Mouse (Mus musculus) heart, postnatal 4 days (tissue): ENCODE data around the gene Cmklr1. TPM values are rescaled to one million over a fixed set of nuclear protein-coding genes. Genes with fewer than 3 reads are reported as not detected.

Experiments
- DNase-seq: peaks from one replicate; pipeline ENCODE4 v3.0.0; 2021
- total RNA-seq, 2 experiments: library from RNA; stranded (reverse); gene quantifications; 2 replicates each; pipeline ENCODE4 v1.2.3; 2021

The Cmklr1 gene
- total RNA-seq, 2 experiments from 2014 or later = 12.6 to 14.6 TPM

DNA sequence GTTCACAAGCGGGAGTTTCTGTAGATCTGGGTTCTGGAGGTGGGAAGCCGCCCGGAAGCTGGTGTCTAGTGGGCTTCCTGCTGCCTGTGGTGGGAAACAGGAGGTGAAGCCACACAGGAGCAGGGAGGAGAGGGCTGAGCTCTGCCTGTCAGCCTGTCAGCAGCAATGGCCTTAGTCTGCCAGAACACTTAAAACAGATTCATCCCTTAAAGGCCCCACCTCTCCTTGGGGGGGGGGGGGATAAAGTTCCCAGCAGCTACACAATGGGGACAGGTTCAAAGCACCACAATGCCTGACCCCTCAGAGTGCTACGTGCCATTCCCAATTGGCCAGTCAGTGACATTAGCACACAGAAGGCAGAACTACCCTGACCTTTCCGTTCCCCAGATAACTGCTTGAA lies 2.0 kb upstream of the Cmklr1 start:
- no peak for DNase-seq

DNA sequence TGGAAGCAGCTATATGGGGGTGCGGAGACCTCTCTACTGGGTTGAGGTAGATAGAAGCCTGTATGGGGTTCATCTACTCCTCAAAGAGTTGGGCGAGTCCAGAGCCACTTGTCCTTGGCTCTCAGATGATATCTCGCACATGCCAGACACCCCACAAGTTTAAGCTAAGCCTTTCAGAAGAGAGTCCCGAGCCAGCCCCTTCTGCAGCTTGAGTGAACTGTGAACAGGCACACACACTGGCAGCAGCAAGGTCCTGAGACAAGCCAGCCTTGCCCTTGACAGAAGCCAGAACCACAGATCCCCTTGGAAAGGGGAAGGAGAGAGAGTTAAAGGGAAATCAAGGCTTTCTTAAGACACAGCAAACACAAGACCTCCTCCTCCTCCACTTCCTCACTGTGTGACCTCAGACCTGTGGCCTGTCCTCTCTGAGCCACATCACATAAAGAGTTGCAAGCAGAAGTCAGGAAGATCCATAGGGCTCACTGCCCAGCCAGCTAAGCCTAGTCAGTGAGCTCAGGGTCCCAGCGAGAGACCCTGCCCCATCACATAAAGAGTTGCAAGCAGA lies 1.5 kb downstream of the Cmklr1 start:
- no peak for DNase-seq

DNA sequence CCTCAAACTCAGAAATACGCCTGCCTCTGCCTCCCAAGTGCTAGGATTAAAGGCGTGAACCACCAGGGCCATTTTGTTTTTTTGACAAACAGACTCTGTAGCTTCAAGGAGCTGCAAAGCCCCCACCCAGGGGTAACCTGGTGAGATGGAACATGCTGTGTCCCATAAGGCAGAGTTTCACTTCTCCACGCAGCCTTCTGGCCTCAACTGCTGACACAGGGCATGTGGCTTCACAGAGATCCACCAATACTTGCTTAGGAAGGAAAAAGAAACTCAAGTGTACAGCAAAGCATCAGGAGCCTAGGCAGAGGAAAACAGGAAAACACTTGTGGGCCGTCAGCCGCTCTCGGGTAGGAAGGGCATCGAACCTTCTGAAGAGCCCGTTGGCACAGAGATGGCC lies 3.1 kb downstream of the Cmklr1 start:
- no peak for DNase-seq

DNA sequence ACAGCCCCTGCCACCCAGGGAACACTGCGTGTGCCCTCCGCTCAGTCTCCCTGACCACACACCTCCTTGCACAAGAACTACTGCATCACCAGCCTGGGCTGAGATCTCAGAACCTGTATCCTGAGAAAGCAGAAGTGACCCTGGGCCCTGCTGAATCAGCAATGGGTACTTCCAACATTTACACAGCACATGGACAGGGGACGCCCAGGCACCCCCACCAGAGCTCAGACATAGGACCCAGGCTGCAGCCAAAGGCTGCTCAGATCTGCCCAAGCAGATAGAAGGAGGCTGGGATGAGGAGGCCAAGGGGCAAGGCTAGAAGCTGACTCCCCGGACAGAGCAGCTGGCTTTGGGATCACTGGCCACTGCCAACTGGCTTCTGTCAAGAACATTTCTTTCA lies 5.7 kb downstream of the Cmklr1 start:
- no peak for DNase-seq

DNA sequence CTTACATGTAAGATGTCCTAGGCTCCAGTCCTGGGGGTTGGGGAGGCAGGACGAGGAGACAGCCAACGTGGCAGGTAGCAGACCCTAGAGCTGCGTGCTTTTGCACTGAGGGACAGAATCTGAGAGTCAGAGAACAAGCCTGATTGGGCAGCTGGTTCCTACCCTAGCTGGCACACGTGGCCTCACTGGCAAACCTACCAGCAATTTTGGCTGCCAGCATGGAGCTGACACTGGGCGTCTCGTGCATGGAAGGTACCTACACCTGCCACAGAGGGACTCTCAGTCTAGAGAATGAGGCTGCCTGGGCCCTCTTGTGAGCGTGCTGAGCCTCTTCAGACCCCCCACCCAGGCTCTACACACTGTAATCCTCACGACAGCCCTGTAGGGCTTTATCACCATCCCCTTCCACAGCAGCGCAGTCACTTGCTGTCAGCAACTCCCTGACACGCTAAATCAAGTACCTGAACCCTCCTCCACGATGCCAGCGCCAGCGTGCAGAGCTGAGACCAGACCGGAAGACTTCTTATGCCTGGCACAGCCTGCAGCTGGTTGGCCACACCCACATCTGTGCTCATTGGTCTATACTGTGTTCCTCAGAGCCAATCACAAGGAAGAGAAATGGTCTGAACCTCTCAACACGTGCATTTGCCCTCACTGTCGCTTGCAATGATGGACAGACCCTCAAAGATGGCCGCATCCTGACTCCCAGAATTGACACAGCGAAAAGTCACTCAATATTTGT lies 6.9 kb downstream of the Cmklr1 start:
- DNase-seq = no peak

DNA sequence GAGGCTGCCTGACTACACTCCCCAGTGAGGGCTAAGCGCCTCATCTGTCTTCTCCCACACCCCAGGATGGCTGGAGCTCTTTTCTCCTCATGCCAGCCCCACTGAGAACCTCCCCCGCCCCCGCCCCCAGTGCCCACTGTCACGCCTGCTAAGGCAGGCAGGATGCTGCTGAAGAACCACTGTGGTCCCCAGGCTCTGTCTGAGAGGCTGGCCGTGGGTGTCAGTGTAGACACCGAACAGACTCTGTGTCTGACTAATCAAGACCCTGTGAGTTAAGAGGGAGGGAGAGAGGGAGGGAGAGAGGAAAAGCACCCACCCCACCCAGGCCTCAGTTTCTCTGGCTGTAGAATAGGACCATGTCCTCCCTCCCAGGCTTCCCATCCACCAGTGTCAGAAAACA lies 9.2 kb downstream of the Cmklr1 start:
- DNase-seq = no peak

DNA sequence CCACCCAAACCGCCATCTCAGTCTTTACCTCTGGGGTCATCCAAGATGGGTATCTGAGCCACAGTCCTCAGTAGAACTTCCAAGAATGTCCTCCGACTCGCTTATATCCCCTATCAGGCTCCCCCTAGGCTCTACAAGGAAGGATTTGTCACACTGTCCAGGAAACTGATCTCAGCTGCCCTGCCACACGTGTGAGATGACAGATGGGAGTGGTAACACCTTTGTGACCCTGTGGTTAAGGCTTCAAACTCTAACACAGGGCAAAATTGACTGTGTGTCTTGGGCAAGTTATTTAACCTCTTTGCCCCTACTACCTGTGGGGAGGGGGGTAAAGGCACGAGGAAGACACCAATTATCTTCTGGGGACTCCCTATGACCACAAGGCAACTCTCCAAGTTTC lies 11.1 kb downstream of the Cmklr1 start:
- no peak for DNase-seq

DNA sequence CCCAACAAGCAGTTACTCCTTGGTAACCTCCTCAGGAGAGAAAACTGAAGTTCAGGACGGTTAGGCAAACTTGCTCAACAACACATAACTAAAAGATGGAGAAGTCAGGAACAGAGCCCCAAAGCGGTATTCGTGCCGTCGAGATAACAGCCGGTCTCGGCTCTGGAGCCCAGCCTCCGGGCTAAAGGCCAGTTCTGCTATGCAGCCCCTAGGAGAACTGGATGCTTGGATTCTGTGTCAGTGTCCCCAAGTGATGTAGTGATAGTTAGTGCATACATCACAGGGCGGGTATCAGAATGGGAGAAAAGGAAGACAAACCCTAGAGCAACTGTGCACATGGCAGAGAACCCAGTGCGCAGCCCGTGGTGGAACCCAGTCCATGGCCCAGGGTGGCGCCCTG lies 12.2 kb downstream of the Cmklr1 start:
- DNase-seq = no peak

DNA sequence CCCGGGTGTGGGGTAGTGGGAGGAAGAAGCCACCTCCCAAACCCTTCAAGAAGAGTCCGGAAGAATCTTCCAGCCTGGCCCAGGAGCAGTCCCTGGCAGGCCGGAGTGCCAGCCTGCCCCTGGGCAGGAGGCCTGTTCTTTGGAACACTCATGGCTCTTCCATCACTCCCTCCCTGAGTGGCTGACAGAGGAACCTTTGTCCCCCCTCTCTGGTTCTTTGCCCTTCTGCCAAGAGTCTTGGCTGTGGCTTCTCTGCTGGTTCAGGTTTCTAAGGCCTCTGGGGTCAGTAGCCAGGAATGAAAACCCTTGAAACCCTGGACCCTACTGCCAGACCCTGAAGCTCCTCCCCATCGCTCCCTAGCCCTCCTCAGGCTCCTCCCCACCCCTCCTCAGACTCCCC lies 12.6 kb downstream of the Cmklr1 start:
- DNase-seq = no peak

DNA sequence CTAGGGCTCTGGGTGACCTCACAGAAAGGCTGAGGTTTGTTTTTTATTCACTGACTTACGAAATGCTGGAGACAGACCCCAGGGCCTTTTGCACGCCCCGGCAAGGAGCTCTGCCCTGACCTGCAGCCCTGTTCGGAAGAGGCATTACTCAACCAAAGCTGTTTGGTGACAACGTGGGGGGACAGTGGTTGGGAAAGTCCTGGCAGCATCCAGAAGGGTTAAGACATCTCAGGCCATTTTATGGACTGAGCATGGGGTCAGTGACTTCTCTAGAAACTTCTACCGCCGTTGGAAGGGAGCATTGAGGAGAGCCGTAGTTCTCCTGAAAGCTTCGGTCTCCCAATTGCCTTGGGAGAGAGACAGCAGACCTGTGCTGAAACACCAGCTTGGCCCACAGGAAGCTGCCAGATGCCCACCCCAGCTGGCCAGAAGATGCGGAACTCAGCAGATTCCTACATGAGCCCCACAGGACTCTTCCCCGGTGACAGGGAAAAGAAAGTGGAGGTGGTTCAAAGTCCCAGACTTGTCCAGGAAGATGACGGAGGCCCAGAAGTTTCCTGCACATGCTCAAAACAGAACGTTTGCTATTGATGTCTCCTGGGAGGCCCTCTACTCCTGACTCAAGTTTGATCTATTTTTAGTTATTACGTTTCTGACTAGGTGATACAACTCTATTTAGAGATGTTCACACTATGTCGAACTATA lies 14.2 kb downstream of the Cmklr1 start:
- DNase-seq = no peak

DNA sequence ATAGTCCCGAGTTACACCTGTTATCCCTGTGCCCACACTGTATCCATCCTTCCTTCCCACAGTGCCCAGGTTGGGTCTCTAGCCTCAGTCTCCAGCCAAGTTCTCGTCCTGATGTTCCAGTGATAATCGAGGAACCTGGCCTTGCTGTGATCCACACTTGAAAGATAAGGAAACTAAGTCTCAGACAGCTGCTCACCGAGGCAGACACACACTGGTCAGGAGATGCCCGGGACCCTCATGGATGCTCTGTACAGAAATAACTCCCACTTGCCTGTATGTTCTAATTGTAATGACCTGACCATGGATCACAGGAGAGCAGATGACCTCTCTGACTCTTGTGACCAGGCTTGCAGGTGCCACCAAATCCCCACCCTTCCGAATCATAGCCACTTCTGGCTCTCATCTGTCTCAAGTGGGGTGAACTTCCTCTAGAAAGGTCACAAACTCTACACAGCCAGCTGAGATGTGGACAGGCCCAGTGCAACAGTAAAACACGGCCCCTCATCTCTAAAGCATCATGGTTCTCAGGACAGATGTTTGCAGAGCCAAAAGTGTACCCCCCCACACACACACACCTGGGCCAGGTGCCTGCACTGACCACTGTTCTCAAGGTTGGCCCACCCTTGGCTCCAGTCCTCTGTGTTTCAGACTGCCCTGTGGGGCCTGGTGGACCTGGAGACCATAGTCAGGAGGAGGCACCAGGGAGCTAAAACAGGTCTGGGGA lies 15.2 kb downstream of the Cmklr1 start:
- DNase-seq = no peak

DNA sequence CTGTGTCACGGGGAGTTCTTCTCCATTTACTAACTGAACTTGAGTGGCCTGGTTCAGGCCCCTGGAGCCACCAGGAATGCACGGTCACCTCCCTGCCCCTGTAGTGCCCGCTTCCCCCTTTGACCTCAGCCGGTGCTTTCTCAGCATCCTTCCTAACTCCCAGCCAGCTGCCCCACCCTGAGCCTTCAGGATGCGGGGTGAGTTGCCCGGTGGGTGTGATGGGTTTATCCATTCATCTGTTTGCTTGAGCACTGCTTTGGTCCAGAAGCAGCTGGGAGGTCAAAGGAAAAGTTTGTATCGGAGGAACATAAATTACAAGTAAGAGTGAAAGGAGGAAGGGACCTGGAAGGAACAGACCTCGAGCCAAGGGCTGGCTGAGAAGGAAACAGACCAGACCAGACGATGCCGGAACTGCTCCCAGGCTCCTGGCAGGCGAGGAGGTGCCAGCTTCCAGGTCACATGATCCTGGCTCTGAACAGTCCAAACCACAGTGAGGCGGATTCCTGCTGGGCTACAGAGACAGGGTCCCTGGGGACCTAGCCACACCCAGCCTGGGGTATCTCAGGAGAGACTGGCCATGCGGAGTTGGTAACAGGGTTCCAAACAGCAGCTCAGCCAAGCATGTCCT lies 16.1 kb downstream of the Cmklr1 start:
- DNase-seq = peak; percentile 63

DNA sequence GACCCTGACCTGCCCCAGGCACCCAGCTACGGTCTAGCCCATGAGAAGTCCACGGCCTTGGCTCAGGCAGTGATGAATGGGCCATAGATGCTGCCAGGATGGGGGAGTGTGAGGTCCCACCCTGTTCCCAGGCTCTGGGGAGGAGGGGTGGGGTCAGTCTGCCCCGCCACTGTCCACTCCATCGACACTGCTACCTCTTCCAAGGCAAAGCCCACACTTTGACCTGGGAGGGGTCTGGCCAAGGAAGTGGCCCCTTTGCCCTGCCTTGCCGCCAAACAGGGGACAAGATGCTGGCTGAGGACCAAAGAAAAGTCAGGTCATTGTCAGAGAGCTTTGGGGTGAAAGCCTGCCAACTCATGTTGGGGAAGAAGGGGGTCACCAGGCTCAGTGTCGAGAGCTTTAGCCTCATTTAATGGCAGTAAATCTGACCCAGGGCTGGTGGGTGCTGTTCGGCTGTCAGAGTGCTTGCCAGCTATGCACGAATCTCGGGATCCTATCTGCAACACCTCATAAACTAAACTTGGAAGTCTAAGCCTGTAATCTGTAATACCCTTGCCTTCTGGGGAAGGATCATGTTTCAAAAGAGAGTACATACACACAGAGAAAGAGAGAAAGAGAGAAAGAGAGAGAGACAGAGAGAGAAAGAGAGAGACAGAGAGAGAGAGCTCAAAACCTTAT lies 17.1 kb downstream of the Cmklr1 start:
- no peak for DNase-seq

DNA sequence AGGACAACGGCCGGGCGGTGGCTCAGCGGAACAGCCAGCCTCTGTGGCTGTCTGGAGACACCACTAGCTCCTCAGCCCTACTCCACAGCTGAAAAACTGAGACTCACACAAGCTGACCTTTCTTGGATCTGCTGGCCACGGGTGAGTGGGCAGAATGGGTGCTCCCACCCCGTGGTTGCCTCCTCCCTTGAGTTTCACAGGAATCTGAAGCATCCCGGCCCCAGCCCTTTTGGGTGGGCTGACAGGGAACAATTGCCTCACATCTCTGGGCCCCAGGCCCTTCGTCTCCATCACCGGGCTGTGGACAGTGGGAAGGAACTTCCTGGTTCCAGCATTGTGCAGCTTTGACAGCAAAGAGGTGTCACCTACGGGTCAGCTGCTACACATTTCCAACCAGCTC lies 20.1 kb downstream of the Cmklr1 start:
- no peak for DNase-seq

DNA sequence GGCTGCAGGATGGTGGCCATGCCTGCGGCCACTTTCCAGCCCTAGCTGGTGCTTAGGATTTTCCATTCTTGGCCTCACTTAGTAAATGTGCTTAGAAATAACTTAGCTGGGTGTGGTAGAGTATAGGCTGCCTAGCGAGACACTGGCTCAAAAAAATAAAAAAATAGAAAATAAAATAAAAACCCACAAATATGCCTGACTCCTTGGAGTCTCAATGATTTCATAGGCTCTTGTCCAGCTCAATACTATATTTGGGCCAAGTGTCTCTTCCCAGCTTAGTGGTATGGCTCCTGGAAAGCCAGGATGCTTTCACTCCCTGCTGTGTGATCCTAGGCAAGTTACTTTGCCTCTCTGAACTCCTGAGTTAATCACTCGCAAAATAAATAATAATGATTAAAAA lies 21.0 kb downstream of the Cmklr1 start:
- no peak for DNase-seq

DNA sequence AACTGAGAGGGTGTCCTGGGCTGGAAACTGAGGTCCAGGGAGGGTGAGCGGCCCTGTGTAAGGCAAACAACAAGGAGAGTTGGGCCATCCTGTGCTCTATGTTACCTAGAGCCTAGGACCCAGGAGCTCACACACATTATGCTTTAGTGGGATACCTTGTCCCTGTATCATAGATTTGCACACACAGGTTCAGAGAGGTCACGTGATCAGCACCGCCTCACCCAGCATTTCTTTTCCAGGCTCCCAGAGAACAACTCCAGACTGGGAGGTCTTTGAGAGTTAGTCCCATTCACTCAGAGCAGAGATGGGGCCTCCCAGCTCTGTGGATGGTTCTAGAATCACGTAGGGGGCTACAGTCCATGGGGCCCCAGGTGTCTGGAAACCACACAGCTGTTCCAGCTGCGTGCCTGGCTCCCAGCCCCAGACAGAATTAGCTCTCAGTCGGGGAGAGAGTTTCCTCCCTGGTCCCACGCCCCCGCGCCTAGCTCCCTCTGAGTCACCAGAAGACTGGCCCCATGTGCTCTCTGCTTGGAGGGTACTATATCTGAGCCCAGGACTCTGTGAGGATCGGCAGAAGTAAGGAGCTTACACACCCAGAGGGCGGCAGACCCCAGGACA lies 22.3 kb downstream of the Cmklr1 start:
- DNase-seq = peak; percentile 78

DNA sequence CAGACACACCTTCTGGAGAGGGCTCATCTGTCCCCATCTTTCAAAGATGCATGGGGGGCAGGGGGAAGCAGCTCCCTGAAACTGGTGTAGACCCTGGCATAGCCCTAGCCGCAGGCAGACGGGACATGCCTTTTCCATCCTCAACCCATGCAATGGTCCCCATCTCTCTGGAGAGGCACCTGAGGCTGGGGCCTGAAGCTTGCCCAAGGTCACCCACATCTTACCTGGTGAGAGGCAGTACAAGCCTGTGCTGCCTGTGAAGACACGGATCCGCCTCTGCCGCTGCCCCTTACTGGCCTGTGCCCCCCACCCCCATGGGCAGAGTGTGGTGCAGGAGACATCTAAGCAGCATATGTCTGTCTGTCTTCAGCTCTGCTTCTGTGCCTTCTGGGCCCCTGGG lies 23.2 kb downstream of the Cmklr1 start:
- DNase-seq = no peak

DNA sequence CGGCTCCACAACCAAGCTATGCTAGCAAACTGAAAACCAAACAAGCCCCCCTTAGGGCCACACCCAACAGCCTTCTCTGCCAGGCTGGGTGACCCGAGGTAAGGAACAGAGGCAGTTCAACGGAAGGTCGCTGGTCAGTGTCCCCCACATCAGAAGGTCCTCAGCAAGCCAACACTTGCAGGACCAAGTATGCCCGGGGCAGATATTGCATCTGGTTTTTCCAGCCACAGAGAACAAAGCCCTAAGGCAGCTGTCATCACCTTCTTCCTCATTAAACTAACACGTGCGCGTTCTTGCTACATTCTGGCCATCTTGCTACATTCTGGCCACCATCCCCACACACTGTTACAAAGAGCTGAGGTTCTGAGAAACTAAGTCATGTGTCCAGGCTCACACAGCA lies 23.9 kb downstream of the Cmklr1 start:
- no peak for DNase-seq

DNA sequence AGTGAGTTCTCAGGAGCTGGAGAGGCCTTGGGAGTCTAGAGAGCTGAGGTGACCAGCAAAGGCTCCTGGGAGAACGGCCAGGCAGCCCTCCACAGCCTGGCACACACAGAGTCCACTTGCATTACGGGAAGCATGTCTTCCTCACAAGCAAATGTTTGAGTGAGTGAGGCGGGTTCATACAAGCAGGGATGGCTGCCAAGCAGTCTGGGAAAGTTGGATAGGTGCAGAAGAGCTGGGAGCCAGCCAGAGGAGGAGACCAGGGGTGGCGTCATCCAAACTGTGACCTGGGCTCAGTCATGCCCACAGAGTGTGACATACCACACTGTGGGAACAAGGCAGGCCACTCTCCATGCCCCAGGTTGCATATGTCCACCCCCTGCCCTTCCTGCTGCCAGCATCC lies 25.2 kb downstream of the Cmklr1 start:
- DNase-seq = peak; percentile 62

DNA sequence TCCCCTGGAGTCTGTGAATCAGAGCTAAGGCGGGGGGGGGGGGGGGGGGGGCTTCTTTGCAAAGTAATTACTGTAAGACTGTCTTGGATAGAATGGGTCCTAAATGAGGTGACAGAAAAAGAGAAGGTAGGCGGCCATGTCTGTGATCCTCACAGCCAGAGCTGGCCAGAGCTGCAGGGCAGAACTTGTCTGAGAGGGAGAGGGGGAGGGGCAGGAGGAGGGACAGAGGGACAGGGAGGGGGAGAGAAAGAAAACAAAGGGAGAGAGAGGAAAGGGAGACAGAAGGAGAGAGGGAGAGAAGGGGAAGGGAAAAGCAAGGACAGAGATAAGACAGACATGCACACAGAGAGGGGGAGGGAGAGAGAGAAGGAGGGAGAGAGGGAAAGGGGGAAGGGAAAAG lies 27.2 kb downstream of the Cmklr1 start:
- DNase-seq = no peak

DNA sequence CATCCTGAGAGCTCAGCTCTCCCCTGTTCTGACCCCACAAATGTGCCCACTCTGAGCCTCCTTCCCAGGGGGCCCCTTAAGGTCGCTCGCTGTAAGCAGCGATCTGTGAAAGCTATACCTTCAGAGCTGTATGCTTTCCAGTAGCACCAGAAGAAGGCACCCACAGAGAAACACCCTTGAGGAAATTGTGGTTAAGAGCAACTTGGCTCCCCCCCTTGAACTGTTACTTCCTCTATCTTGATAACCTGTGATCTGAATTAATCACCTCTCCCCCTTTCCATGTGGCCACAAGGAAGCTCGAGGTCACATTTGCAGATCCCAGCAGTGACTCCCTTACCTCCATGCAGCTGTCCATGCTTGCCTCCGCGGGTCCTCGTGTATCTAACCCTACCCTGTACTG lies 29.2 kb downstream of the Cmklr1 start:
- DNase-seq = no peak
